Mouse (Mus musculus) erythroblast, embryonic 14.5 days (primary cell): ENCODE results near the gene Lrrc25.

Experiments
- GATA1 ChIP-seq: IDR thresholded peaks from 2 replicates; pipeline ENCODE4 v1.6.1; 2012; ENCODE audit warnings: low read length, inconsistent platforms, mixed read lengths
- TAL1 ChIP-seq: IDR thresholded peaks from 3 replicates; pipeline ENCODE4 v1.6.1; 2012; ENCODE audit warnings: low read length, inconsistent platforms, mixed read lengths

- no peak for TF ChIP-seq GATA1
- no peak for TF ChIP-seq TAL1
These were observed 18.3 kb upstream of the Lrrc25 start for GRCm38 (mm10) chr8:70597417-70598272.
